Mouse (Mus musculus) kidney, embryonic 15.5 days (tissue): Measurements from ENCODE around the gene Olfr160. TPM values are rescaled to one million over a fixed set of nuclear protein-coding genes. Genes with fewer than 3 reads are reported as not detected.

Experiments used
- ATAC-seq: fragments of 200-750 bp; cut with Nextera tagmentation; replicated peaks from 2 replicates; pipeline ENCODE4 v1.8.0; 2017; ENCODE audit warnings: moderate TSS enrichment; ENCODE audit not compliant: low FRiP score
- H3K27ac ChIP-seq: fragments of 300-500 bp; sonication (generic); 2 replicates; pipeline ENCODE4 v1.5.1; 2015; ENCODE audit warnings: mild to moderate bottlenecking, inconsistent platforms
- H3K27me3 ChIP-seq: fragments of 300-500 bp; sonication (generic); 2 replicates; pipeline ENCODE4 v1.6.1; 2015; ENCODE audit warnings: inconsistent platforms
- H3K36me3 ChIP-seq: fragments of 300-500 bp; sonication (generic); 2 replicates; pipeline ENCODE4 v1.6.1; 2015; ENCODE audit warnings: inconsistent platforms
- H3K4me1 ChIP-seq: fragments of 300-500 bp; sonication (generic); 2 replicates; pipeline ENCODE4 v1.6.1; 2015; ENCODE audit warnings: inconsistent platforms
- H3K4me2 ChIP-seq: fragments of 300-500 bp; sonication (generic); 2 replicates; pipeline ENCODE4 v1.6.1; 2015; ENCODE audit warnings: moderate library complexity, mild to moderate bottlenecking, inconsistent platforms
- H3K4me3 ChIP-seq: fragments of 300-500 bp; sonication (generic); replicated peaks from 2 replicates; pipeline ENCODE4 v1.5.1; 2015; ENCODE audit warnings: mild to moderate bottlenecking, inconsistent platforms
- H3K9ac ChIP-seq: fragments of 300-500 bp; sonication (generic); 2 replicates; pipeline ENCODE4 v1.6.1; 2015; ENCODE audit warnings: mild to moderate bottlenecking, inconsistent platforms
- H3K9me3 ChIP-seq: fragments of 300-500 bp; sonication (generic); replicated peaks from 2 replicates; pipeline ENCODE4 v1.6.1; 2016; ENCODE audit warnings: inconsistent platforms
- WGBS: fragments of 180-500 bp; shearing (Covaris S2); methylation state at CpG from one replicate; pipeline ENCODE4 v1.1.7; 2015; ENCODE audit warnings: mixed read lengths; 5-methylcytosine and 5-hydroxymethylcytosine counted together
- polyA plus RNA-seq: library from polyadenylated mRNA; unstranded; fragments of >200 nt; fragmentation: Nextera tagmentation; extraction: Ambion mirVana; gene quantifications from 2 replicates; pipeline ENCODE4 v1.2.1, GENCODE M21; 2015

Olfr160 gene
- polyA plus RNA-seq, 1 experiment from 2014 or later, result not detected

DNA sequence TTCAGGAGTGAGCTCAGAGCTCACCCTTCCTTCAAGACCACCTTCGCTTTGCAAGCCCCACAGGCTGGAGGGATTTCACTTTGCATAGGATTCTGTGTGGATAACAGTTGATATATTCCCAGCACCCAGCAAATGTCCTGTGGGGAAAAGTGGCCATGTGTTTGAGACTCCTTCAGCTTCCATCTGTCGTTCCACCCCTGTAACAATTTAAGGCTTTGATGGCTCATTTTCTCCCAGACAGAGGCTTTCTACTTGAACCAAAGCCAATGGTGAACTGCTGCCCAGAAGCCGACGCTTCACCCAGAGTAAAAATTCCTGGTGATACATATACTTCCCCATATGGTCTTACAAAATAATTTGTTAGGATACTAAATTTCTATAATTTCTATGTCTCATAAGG lies 40.8 kb downstream of the Olfr160 start:
- Histone ChIP-seq H3K4me1 (no peaks in the 10 kb centered on the region), H3K27ac (no peak overlapping the region), H3K9me3 (no peaks in the 10 kb centered on the region), H3K4me2 (no peak overlapping the region), H3K4me3 (no peak overlapping the region), H3K27me3 (no peaks in the 10 kb centered on the region), H3K36me3 (no peaks in the 10 kb centered on the region), H3K9ac (no peak overlapping the region)
- 73% methylated on average over 4 of the region's 4 CpGs for WGBS
- ATAC-seq, result no peak

DNA sequence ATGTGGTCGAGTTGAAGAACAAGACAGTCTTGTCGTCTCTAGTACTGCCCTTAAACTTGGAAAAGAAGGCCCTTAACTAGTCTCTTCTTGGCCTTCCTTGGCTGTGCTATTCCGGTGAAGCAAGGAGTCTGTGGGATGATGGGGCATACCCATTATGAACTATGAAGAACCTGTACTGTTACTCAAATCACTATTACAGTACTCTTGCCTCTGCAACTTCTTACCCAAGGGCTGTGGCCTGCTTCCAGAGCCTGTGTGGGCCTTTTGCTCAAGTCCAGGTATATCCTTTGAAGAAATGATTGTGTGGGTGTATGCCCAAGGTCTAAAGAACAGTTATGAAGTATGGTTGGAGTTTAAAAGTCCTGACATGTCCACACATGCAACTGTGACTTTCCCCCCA lies 45.8 kb downstream of the Olfr160 start:
- Histone ChIP-seq H3K4me1 (no peaks in the 10 kb centered on the region), H3K9ac (no peak overlapping the region), H3K36me3 (no peaks in the 10 kb centered on the region), H3K27ac (no peak overlapping the region), H3K9me3 (no peaks in the 10 kb centered on the region), H3K27me3 (no peaks in the 10 kb centered on the region), H3K4me2 (no peak overlapping the region), H3K4me3 (no peak overlapping the region)
- 90% methylated on average over 3 of the region's 3 CpGs for WGBS
- no peak for ATAC-seq

DNA sequence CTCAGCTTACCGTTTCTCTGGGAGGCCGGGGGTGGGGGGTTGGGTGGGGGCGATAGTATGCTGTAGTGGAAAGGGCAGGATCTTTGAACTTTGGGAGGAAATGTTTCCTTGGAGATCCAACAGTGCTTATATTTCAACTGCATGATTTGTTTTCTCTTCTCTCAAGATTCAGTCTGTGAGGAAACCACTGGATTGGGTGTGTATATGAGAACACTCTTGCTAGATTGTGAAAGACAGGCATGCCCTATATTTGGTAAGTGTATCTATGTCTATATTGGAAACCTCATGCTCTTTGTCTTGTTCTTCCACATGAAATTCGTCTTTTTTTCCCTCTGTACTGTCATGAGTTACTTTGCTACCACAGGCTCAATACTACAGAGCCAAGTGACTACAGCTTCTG lies 46.4 kb downstream of the Olfr160 start:
- H3K9me3 ChIP-seq, result no peaks in the 10 kb centered on the region
- H3K9ac ChIP-seq, result no peak overlapping the region
- H3K4me2 ChIP-seq, result no peak overlapping the region
- H3K36me3 ChIP-seq, result no peaks in the 10 kb centered on the region
- no peak for ATAC-seq
- H3K4me1 ChIP-seq, result no peaks in the 10 kb centered on the region
- no peak overlapping the region for H3K4me3 ChIP-seq
- WGBS, result 43% methylated on average over 4 of the region's 4 CpGs
- no peak overlapping the region for H3K27ac ChIP-seq
- H3K27me3 ChIP-seq, result no peaks in the 10 kb centered on the region

DNA sequence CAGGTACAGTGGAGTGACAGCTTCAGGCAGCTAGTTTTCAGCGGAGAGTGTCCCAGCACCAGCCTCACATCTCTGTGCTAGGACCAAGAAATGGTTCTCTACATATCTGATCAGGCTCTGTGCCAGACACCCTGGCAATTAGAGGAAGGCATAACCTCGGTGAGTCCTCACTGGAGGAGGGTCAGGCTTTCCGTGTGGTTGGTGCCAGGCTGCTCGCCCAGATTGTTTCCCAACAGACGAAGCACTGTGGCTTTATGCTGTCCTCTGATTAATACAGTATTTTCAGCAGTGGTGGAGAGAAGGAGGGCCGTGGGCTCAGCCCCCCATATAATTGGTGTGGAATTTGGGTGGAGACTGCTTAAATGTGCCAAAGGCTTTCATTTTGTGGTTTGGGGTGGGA lies 46.9 kb downstream of the Olfr160 start, which contains the start of gene Panx3:
Gene Panx3 (minus strand): TSS at position 121 of the 400 bp plus-strand sequence.
- Histone ChIP-seq H3K4me3 (no peak within 1 kb of the TSS), H3K4me1 (no peaks in the 10 kb centered on the region), H3K36me3 (no peaks in the 10 kb centered on the region), H3K9me3 (no peaks in the 10 kb centered on the region), H3K27ac (no peak within 1 kb of the TSS), H3K27me3 (no peaks in the 10 kb centered on the region), H3K4me2 (no peak within 1 kb of the TSS), H3K9ac (no peak within 1 kb of the TSS)
- no peak for ATAC-seq
- WGBS, result 52% methylated on average over 6 of the region's 6 CpGs

DNA sequence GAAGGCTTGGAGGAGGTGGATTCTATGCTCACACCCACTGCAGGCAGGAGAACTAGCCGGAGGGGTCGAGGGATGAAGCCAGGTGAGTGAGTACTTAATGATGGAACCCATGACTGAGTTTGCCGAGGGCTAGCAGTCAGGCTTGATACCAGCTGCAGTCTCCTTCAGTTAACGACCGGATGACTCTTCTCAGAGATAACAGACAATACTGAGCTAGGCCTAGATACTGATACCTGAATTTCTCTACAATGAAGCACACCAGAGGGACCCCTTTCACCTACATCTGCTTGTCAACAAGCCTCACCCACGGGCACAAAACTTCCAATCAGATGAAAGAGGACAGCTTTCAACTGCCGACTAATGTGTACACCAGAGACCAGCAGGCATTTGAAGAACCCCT lies 50.0 kb downstream of the Olfr160 start:
- Histone ChIP-seq H3K4me2 (no peak overlapping the region), H3K27ac (no peak overlapping the region), H3K36me3 (no peaks in the 10 kb centered on the region), H3K4me3 (no peak overlapping the region), H3K9me3 (no peaks in the 10 kb centered on the region), H3K9ac (no peak overlapping the region), H3K27me3 (no peaks in the 10 kb centered on the region), H3K4me1 (no peaks in the 10 kb centered on the region)
- ATAC-seq, result no peak
- 73% methylated on average over 7 of the region's 7 CpGs for WGBS

DNA sequence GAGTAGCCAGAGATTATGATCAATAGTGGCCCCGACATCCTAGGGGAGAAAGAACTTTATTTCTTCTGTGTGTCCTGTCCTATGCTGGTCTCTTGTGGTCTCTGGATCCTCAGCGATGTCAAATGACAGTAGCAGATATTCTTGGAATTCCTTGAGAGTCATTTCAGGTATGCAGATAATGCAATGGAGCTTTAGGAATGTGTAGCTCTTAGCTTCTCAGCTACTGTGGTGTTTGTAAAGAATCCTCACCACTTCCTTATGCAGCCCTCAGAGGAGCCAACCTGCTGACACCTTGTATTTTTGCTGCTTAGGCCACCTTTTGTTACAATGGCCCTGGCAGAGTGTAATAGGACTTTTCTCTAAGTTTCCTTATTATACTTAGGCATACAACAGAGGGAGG lies 51.4 kb downstream of the Olfr160 start:
- no peaks in the 10 kb centered on the region for H3K4me1 ChIP-seq
- no peak overlapping the region for H3K9ac ChIP-seq
- H3K27me3 ChIP-seq, result no peaks in the 10 kb centered on the region
- H3K36me3 ChIP-seq, result no peaks in the 10 kb centered on the region
- no peak overlapping the region for H3K4me3 ChIP-seq
- ATAC-seq, result no peak
- WGBS, result 73% methylated on average over 2 of the region's 2 CpGs
- no peak overlapping the region for H3K4me2 ChIP-seq
- H3K27ac ChIP-seq, result no peak overlapping the region
- no peaks in the 10 kb centered on the region for H3K9me3 ChIP-seq

DNA sequence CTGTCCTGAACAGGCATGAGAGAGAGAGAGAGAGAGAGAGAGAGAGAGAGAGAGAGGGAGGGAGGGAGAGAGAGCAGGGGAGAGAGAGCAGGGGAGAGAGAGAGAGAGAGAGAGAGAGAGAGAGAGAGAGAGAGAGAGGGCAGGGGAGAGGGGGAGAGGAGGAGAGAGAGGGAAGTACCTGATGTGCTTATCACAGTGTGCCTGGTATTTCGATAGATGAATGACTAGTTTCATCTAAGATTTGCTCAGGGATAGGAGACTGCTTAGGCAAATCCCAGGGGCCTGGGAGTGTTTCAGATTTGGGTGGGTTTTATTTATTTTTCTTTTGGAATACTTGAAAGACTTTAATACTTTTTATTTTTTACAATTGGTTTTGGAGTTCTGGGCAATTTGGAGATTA lies 52.8 kb downstream of the Olfr160 start:
- Histone ChIP-seq H3K36me3 (no peaks in the 10 kb centered on the region), H3K27me3 (no peaks in the 10 kb centered on the region), H3K4me3 (no peak overlapping the region), H3K9me3 (no peaks in the 10 kb centered on the region), H3K4me1 (no peaks in the 10 kb centered on the region), H3K4me2 (no peak overlapping the region), H3K27ac (no peak overlapping the region), H3K9ac (no peak overlapping the region)
- WGBS, result 84% methylated on average over 1 of the region's 1 CpGs
- no peak for ATAC-seq

DNA sequence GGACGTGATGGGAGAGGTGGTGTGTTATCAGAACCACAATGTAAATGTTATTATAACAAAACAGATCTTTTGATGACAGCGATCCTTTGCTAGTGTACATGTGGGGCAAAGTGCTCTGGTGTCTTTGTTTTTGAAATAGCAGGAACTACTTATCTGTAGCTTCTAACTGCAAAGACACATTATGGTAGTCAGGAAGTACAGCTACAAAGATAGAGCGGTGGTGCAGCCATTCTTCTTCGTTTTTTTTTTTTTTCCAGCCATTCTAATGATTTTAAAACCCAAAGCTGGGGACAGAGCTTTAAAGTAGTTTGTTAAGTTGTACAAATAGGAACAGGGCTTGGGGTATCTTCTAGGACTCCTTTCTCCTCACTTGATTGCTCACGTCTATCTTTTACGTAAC lies 56.6 kb downstream of the Olfr160 start:
- Histone ChIP-seq H3K9me3 (no peaks in the 10 kb centered on the region), H3K9ac (no peak overlapping the region), H3K36me3 (peaks cover 5% of the 10 kb centered on the region), H3K4me3 (no peak overlapping the region), H3K27me3 (no peaks in the 10 kb centered on the region), H3K27ac (no peak overlapping the region), H3K4me1 (peaks cover 10% of the 10 kb centered on the region), H3K4me2 (no peak overlapping the region)
- 86% methylated on average over 6 of the region's 6 CpGs for WGBS
- no peak for ATAC-seq

Other genes with a start within 250 kb of the Olfr160 start
- 22.1 and 23.9 TPM in 2 replicates for gene Msantd2, start 226.9 kb downstream of the Olfr160 start, polyA plus RNA-seq
- 72.7 and 76.5 TPM in 2 replicates for gene Esam, start 188.2 kb downstream of the Olfr160 start, polyA plus RNA-seq
- 0.91 and 1.4 TPM in 2 replicates for gene Vsig2, start 177.0 kb downstream of the Olfr160 start, polyA plus RNA-seq
- 3.4 and 4.2 TPM in 2 replicates for gene Nrgn, start 163.3 kb downstream of the Olfr160 start, polyA plus RNA-seq
- gene Siae, start 160.6 kb downstream of the Olfr160 start, polyA plus RNA-seq, result 9.5 and 9.6 TPM in 2 replicates
- 6.6 and 6.7 TPM in 2 replicates for gene Spa17, start 102.5 kb downstream of the Olfr160 start, polyA plus RNA-seq
- 140 and 141 TPM in 2 replicates for gene Tbrg1, start 58.9 kb downstream of the Olfr160 start, polyA plus RNA-seq
- 5.4 TPM in 1 of 2 replicates, not detected in the other for gene Panx3, start 47.0 kb downstream of the Olfr160 start, polyA plus RNA-seq
- gene Olfr874, start 28.9 kb upstream of the Olfr160 start, polyA plus RNA-seq, result not detected in 2 replicates
- not detected in 2 replicates for gene Olfr875, start 55.6 kb upstream of the Olfr160 start, polyA plus RNA-seq
- gene Olfr876, start 86.8 kb upstream of the Olfr160 start, polyA plus RNA-seq, result not detected in 2 replicates
- not detected in 2 replicates for gene Olfr877, start 138.0 kb upstream of the Olfr160 start, polyA plus RNA-seq
- gene Olfr145, start 180.5 kb upstream of the Olfr160 start, polyA plus RNA-seq, result not detected in 2 replicates
- not detected in 2 replicates for gene Olfr878, start 201.6 kb upstream of the Olfr160 start, polyA plus RNA-seq